Mouse (Mus musculus): ENCODE measurements at regions not wholly inside any gene's neighbourhood (a gene's known extent, or its start where the extent isn't known, plus 50 kb on each side); places are given as distances from the start of the nearest gene placed in this dataset.
A peak's percentile ranks its signal among the peaks of the same experiment; 100 is the strongest.

- DNase-seq (ENCODE audit: low spot score in 2 of 2): no peak
Measured at GRCm38 (mm10) chr2:139362245-139362847, 131.4 kb upstream of the Sptlc3 start.

GRCm38 (mm10) chr2:139370070-139370469 lies 123.6 kb upstream of the Sptlc3 start:
- DNase-seq (ENCODE audit: low spot score in 2 of 2): peak in 1 of 2 experiments; percentile 36

- no peak for DNase-seq (ENCODE audit: low spot score in 2 of 2)
Measured at GRCm38 (mm10) chr2:139380285-139380684, 113.4 kb upstream of the Sptlc3 start.

- DNase-seq (ENCODE audit: low spot score in 2 of 2): peak; percentile 87 to 89
Measured at GRCm38 (mm10) chr2:139381628-139382027, 112.1 kb upstream of the Sptlc3 start.

GRCm38 (mm10) chr2:139413559-139413958 lies 80.2 kb upstream of the Sptlc3 start:
- no peak for DNase-seq (ENCODE audit: low spot score in 2 of 2)

GRCm38 (mm10) chr2:139417506-139417905 lies 76.2 kb upstream of the Sptlc3 start:
- DNase-seq (ENCODE audit: low spot score in 2 of 2): no peak

- DNase-seq (ENCODE audit: low spot score in 2 of 2): peak in 1 of 2 experiments; percentile 11
Measured at GRCm38 (mm10) chr2:139422678-139423077, 71.0 kb upstream of the Sptlc3 start.

GRCm38 (mm10) chr2:139423413-139423812 lies 70.3 kb upstream of the Sptlc3 start:
- no peak for DNase-seq (ENCODE audit: low spot score in 2 of 2)

Data from right cerebral cortex, adult 2 months (tissue).